Mouse (Mus musculus) megakaryocyte, adult 5-6 weeks (primary cell): ENCODE data around the gene Kcnip1. TPM values are rescaled to one million over a fixed set of nuclear protein-coding genes. Genes with fewer than 3 reads are reported as not detected.

Source experiments
- ATAC-seq: 2 replicates; pipeline ENCODE4 v1.8.0; 2016; ENCODE audit warnings: mild to moderate bottlenecking, inconsistent platforms; ENCODE audit not compliant: poor library complexity, severe bottlenecking
- total RNA-seq, 2 experiments: library from RNA; stranded (forward) in 1 of 2; stranded (reverse) in 1 of 2; fragments of 153-499, 151-499 nt in 1 of 2; fragments of 221-1000, 200-1000 nt in 1 of 2; gene quantifications; 2 replicates each; pipeline versions ENCODE4 v1.2.3 to v1.2.4; 2015 to 2017

Gene Kcnip1
- total RNA-seq, 2 experiments from 2014 or later, result 0.18 TPM; not detected in 1

GRCm38 (mm10) chr11:33590771-33591170, 402.2 kb downstream of the Kcnip1 start:
- ATAC-seq, result no peak

GRCm38 (mm10) chr11:33586614-33587013, 406.3 kb downstream of the Kcnip1 start:
- ATAC-seq, result no peak

- no peak for ATAC-seq
Observed at GRCm38 (mm10) chr11:33579621-33580020, 413.3 kb downstream of the Kcnip1 start.

Other genes starting within 250 kb of the Kcnip1 start
- gene Kcnmb1, start 30.1 kb downstream of the Kcnip1 start, total RNA-seq (2015), result not detected in 2 replicates
- not detected in 2 replicates for gene Kcnmb1, start 30.1 kb downstream of the Kcnip1 start, total RNA-seq (2017)
- 205 and 221 TPM in 2 replicates for gene Lcp2, start 53.8 kb upstream of the Kcnip1 start, total RNA-seq (2015)
- 94.8 and 109 TPM in 2 replicates for gene Lcp2, start 53.8 kb upstream of the Kcnip1 start, total RNA-seq (2017)
- 0.41 and 0.42 TPM in 2 replicates for gene 4930469K13Rik, start 105.4 kb upstream of the Kcnip1 start, total RNA-seq (2015)
- not detected in 2 replicates for gene 4930469K13Rik, start 105.4 kb upstream of the Kcnip1 start, total RNA-seq (2017)
- gene Foxi1, start 214.9 kb upstream of the Kcnip1 start, total RNA-seq (2015), result not detected in 2 replicates
- not detected in 2 replicates for gene Foxi1, start 214.9 kb upstream of the Kcnip1 start, total RNA-seq (2017)